Mouse (Mus musculus): ENCODE measurements at regions not wholly inside any gene's neighbourhood (a gene's known extent, or its start where the extent isn't known, plus 50 kb on each side); places are given as distances from the start of the nearest gene placed in this dataset.

DNA sequence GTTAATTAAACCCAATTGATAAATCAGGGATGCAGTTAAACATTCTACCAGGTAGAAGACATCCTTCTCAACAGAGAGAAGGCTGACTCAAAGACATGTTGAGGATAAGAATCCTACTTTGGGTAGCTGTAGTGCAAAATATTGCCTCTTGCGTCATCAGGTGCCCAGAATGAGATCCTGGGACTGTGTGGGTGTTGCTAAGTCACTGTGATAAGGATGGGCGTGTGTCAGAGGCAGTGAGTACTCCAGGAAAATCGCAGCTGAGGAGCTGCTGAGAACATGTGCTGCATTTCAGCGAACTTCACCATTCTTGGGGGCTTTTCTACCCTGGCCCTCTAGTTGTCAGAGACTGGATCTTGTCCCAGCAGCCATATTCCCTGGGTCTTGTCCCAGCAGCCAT lies 244.7 kb downstream of the Tle4 start:
- TF ChIP-seq CTCF (IDR thresholded peaks at IDR 0.05; ENCODE audit: low read depth) = no peak
- no peak for TF ChIP-seq EP300 (IDR thresholded peaks at IDR 0.05; ENCODE audit: low read depth)

All from heart, postnatal 0 days (tissue).